Mouse (Mus musculus): ENCODE results near the gene Olfr695.
"Not testable (repeated sequence)": the region's sequence is repeated elsewhere in the genome, so short reads cannot be mapped to it uniquely, and the experiment has no call there.

Olfr695 gene

DNA sequence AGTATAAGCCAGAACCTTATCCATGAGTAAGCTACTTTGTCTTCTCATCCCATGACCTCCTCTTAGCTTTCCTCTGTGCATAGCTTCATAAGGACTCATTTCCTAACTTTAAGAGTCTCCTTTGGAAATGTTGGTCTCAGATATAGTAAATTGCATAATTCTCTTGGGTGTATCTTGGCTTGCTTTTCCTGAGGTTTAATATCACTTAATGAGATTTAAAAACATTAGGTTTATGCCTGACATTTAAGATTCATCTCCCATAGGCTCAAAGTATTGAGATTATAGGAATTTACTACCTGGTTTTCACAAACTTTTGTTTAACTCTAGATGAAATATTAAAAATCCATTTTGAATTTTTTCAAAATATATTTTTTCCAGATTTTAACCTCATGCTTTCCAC lies at the start of gene Olfr695:
Olfr695 (minus strand) TSS at position 101 of the 400 bp plus-strand sequence.
- no peak for DNase-seq (ENCODE audit: low spot score)

DNA sequence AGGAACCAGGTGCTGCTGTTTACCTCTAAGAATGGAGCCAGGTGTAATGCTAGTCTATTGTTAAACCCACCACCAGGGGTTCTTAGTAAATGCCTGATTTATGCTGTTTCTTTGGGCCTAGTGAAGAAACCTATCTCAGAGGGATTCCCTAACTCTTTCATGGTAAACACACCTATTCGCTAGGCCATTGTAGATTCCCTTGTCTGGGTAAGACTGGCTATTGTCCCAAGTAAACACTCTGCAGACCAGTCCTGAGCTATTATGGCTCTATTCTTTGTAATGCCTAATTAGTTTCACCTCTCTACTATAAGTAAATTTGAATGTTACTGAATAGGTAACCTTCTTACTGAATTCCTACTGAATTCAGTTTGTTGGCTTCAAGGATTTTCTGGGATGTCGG lies 44.8 kb upstream of the Olfr695 start:
- not testable (repeated sequence) for DNase-seq (ENCODE audit: low spot score)

DNA sequence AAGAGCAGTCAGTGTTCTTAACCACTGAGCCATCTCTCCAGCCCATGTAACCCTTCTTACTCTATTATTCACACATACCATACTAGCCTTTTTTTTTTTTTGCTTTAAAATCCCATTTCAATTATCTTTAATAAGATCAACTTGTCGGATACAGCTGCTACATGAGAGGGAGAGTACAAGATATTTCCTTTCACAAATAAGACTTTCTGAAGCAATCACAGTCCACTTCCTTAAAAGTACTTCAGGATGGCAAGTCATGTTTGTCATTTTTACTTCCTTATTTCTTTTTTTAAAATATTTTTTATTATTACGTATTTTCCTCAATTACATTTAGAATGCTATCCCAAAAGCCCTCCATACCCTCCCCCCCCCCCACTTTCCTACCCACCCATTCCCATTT lies 42.6 kb upstream of the Olfr695 start:
- DNase-seq (ENCODE audit: low spot score), result no peak

DNA sequence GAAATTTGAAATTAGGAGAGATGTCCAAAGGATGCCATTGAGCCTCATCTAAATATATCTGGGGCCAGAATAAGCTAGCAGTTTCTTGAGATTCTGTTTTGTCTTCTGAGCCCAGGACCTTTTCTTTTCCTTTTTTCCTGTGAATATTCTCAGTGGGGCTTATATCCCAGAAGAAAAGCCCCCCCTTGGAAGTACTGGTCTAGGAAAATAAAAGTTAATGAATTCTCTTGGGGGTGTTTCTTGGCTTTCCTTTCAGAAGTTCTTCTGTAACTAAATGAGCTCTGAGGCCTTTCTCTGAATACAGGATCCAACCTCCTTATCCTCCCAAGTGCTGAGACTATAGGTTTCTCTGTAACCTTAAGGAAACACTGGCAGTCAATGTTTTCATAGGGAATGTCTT lies 39.1 kb upstream of the Olfr695 start, which contains the start of gene Olfr698:
Olfr698 (minus strand) TSS at position 101 of the 400 bp plus-strand sequence.
- no peak for DNase-seq (ENCODE audit: low spot score)

DNA sequence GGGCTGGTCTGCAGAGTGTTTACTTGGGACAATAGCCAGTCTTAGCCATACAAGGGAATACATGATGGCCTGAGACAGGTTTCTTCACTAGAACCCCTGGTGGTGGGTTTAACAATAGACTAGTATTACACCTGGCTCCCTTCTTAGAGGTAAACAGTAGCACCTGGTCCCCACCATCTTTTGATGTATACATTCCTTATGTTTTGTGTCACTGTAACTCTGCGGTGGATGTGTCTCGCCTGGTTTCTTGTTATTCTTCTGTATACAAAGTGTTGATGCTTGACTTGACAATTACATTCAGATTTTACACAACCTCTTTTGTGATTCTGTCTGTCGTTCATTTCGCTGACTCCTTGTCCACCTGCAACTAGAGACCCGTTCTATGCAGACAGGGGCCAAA lies 29.6 kb upstream of the Olfr695 start:
- DNase-seq (ENCODE audit: low spot score), result no peak

DNA sequence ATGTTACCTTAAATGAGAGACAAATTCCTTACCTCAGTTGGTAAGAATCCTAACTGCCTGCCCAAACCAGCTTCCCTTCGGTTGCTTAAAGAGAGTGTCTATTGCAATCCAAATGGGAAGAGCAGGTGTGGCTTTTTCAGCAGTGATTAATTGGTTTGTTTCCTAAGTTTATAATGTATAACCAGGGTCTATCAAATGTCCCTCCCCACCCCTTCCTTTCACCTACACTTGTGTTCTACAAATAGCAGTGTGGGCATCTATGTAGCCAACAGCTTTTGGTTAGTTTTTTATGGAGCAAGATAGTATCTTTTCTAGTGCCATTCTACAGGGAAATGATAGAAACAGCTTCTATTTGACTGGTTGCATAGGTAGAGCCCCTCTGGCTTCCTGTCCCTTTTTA lies 26.1 kb upstream of the Olfr695 start, which contains the start of gene Olfr697:
Olfr697 (minus strand) TSS at position 101 of the 400 bp plus-strand sequence.
- DNase-seq (ENCODE audit: low spot score), result no peak

DNA sequence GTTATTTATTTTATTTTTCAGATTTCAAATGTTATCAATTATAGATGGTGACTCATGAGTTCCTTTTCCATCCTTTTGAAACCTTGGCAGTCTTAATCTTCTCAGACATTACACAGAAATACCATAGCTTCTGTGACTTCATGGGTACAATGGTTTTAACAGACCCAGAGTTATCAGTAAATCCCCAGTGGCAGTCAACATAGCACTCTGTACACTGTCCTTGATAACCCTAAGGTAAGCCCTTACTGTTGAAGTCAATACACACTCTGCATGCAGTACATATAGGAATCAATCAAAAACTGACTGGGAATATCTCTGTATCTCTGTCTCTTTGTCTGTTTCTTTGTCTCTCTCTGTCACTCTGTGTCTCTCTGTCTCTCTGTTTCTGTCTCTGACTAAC lies 20.8 kb upstream of the Olfr695 start:
- no peak for DNase-seq (ENCODE audit: low spot score)

DNA sequence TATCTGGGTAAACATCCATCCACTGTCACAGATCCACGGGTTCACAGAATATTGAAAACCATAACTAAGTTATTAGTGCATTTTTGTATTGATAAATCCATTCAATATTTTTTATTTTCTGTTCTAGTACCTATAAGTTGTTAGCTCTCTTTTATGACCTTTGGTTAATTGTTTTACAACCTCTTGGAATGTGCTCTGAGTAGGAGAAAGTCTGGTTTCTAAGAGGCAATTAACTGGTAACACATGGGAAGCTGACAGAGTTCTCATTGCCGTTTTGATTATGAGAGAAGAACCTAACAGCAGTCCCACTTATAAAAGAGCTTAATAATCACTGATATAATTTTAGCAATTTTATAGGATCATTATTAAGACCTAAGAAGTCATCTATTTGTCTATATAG lies 17.5 kb upstream of the Olfr695 start:
- DNase-seq (ENCODE audit: low spot score), result no peak

DNA sequence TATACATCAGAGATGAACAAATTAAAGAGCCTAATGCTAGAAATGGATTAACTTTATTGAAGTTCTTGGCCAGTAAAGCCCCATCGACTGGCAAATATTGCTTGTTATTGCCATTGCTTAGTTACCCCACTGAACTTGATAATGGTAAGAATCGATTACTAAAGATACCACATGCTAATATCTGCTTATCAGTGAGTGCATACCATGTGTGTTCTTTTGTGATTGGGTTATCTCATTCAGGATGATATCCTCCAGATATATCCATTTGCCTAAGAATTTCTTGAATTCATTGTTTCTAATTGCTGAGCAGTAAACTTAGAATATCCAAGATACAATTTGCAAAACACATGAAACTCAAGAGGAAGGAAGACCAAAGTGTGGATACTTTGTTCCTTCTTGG lies 9.5 kb upstream of the Olfr695 start:
- DNase-seq (ENCODE audit: low spot score), result not testable (repeated sequence)

DNA sequence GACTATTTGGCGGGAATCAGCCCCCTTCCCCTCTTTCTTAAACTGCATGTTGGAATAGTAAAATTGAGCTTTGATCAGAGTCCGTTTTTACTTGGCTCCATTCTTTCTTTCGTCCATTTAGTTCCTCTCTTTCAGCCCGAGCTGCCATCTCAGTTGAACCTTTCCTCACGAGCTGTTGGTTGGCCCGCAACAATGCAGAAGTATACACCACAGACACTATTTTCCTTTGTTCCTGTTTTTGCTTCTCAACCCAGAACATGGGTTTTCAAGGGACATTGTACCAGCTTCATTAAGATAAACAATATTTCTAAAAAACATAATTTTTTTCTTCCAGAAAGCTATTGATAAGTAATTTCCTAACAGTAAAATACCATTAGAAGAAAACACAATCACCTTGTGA lies 4.7 kb downstream of the Olfr695 start:
- no peak for DNase-seq (ENCODE audit: low spot score)

DNA sequence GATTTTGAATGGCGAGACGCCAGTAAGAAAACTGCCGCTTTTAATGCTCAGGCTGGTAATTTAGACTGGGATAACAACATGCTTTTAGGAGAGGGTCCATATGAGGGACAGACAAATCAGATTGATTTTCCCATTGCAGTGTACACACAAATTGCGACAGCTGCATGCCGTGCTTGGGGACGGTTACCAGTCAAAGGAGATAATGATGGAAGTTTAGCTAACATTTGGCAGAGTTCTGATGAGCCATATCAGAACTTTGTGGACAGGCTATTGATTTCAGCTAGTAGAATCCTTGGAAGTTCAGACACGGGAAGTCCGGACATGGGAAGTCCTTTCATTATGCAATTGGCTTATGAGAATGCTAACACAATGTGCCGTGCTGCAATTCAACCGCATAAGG lies 8.5 kb downstream of the Olfr695 start:
- DNase-seq (ENCODE audit: low spot score), result not testable (repeated sequence)

DNA sequence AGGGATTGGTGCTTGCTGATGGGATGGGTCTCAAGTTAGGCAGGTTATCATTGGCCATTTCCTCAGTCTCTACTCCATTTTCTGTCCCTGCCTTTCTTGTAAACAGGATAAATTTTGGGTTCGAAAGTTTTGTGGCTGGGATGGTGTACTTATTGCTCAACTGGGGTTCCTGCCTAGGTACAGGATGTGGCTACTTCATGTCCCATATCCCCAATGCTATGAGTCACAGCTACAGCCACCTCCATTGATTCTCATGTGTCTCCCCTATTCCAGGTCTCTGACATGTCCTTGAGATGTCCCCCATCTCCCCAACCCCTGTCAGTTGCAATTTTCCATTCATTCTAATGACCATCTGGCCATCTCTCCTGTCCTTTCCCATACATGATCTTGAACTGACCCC lies 19.3 kb downstream of the Olfr695 start:
- DNase-seq (ENCODE audit: low spot score), result no peak

DNA sequence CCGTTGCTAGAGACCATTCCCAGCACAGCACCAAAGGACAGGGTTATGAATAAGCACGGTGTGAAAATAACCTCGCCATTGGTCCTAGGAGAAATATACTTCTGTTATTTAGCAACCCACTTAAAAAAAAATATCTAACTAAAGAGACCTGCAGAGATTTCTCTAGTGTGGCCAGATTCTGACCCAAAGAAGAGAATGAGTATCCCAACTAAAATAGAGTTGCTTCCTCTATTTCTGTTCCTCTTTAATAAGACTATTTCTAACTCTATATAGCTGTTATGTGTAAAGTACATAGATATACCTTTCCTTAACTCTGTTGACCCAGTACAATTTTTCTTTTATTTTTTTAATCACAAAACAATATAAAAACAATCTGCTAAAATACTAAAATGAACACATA lies 23.2 kb downstream of the Olfr695 start:
- DNase-seq (ENCODE audit: low spot score), result no peak

DNA sequence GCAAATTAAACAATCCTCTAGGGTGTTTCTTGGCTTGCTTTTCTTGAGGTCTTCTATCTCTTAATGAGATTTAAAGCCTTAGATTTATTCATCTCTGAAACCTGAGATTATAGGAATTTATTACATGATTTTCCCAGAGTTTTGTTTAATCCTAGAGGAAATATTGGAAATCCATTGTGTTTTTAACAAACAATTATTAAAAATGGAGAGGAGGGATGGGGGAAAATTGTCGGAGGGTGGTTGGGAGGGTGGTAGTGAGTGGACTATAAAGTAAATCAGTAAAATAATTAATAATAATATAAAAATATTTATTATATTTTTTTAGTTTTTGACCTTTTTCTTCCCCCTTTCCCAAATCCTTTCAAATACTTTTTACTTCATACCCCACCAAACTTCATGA lies 24.5 kb downstream of the Olfr695 start, which contains the start of gene Olfr694:
Olfr694 (minus strand) TSS at position 101 of the 400 bp plus-strand sequence.
- DNase-seq (ENCODE audit: low spot score), result no peak

DNA sequence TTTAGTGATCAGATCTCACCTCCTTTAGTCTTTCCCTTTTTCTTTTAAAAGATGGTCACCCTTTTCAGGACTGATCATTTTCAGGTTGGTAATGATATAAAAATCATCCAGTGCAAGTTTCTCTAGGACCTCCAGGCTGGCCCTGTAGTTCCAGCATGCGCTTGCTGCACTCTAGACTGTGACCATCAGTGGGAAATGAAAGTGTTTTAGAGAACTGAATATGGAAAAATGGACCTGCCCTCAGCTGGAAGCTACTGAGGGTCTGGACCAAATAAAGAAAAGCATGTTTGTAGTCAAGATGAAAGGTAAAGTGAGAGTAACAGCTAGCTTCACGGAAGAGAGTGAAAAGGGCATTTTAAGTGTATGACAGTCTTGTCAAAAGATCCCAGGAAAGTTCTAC lies 30.8 kb downstream of the Olfr695 start:
- DNase-seq (ENCODE audit: low spot score), result no peak

DNA sequence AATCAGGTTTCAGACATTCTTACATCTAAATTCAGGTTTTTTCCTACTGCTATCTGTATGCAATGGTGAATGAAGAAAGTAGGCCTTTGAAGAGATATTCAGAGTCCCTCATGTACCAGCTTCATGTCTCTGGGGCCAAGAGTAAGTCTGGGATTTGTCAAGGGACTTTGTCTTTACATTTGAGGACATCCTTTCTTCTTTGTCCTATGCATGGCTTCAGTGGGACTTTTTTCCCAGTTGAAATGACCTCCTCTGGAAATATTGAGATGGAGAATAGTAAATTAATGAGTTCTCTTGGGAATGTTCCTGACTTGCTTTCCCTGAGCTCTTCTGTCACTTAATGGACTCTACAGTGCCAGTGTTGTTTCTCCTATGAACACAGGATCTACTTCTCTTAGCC lies 35.7 kb downstream of the Olfr695 start, which contains the start of gene Olfr693:
Olfr693 (minus strand) TSS at position 101 of the 400 bp plus-strand sequence.
- DNase-seq (ENCODE audit: low spot score), result no peak

Data from retina, embryonic 14.5 days (tissue).